Mouse (Mus musculus): ENCODE results near the gene Stk10. TPM values are rescaled to one million over a fixed set of nuclear protein-coding genes. Genes with fewer than 3 reads are reported as not detected.

Stk10 gene
- polyA plus RNA-seq (2012; ENCODE audit: low replicate concordance) = 20.1 and 24.3 TPM in 2 replicates

GRCm38 (mm10) chr11:32532765-32533481, at the start of gene Stk10:
Gene Stk10, plus strand, starts transcription at chr11:32533305.

GRCm38 (mm10) chr11:32531871-32532764, 987 bp upstream of the Stk10 start, which contains the start of gene Efcab9:
Gene Efcab9, minus strand, starts transcription at chr11:32532081.

GRCm38 (mm10) chr11:32642249-32642876, 109.3 kb downstream of the Stk10 start, which contains the start of gene Fbxw11:
Gene Fbxw11, plus strand, starts transcription at chr11:32642724.

Other genes with a start within 250 kb of the Stk10 start
- gene Hba-a1, start 249.8 kb upstream of the Stk10 start, polyA plus RNA-seq (2012; ENCODE audit: low replicate concordance) = 52,749 and 137,215 TPM in 2 replicates
- 2.8 and 4.7 TPM in 2 replicates for gene Hbq1b, start 246.3 kb upstream of the Stk10 start, polyA plus RNA-seq (2012; ENCODE audit: low replicate concordance)
- gene Hba-a2, start 236.8 kb upstream of the Stk10 start, polyA plus RNA-seq (2012; ENCODE audit: low replicate concordance) = 23,584 and 73,933 TPM in 2 replicates
- not detected in 2 replicates for gene Hbq1a, start 233.2 kb upstream of the Stk10 start, polyA plus RNA-seq (2012; ENCODE audit: low replicate concordance)
- gene Sh3pxd2b, start 185.5 kb upstream of the Stk10 start, polyA plus RNA-seq (2012; ENCODE audit: low replicate concordance) = 0.36 and 0.38 TPM in 2 replicates
- gene Ubtd2, start 77.9 kb upstream of the Stk10 start, polyA plus RNA-seq (2012; ENCODE audit: low replicate concordance) = 0.48 and 1.4 TPM in 2 replicates
- gene Efcab9, start 1.2 kb upstream of the Stk10 start, polyA plus RNA-seq (2012; ENCODE audit: low replicate concordance) = not detected in 2 replicates
- gene Fbxw11, start 109.4 kb downstream of the Stk10 start, polyA plus RNA-seq (2012; ENCODE audit: low replicate concordance) = 11.9 and 17.5 TPM in 2 replicates

Data from leukemia stem cell, adult 10-12 weeks (primary cell).